Mouse (Mus musculus) C2C12 (cell line): ENCODE results near the gene Filip1l. TPM values are rescaled to one million over a fixed set of nuclear protein-coding genes. Genes with fewer than 3 reads are reported as not detected.

ENCODE experiments used
- H3K27me3 ChIP-seq: one replicate; pipeline ENCODE4 v1.6.1; 2011; ENCODE audit not compliant: control insufficient read depth, insufficient read depth, insufficient read length
- H3K36me3 ChIP-seq: one replicate; pipeline ENCODE4 v1.6.1; 2011; ENCODE audit not compliant: control insufficient read depth, insufficient read depth
- H3K4me3 ChIP-seq: one replicate; pipeline ENCODE4 v1.5.1; 2011; ENCODE audit warnings: mild to moderate bottlenecking, control low read depth; ENCODE audit not compliant: poor library complexity, insufficient read depth, severe bottlenecking
- H3K79me2 ChIP-seq: one replicate; pipeline ENCODE4 v1.6.1; 2011; ENCODE audit not compliant: control insufficient read depth, insufficient read depth
- H3K79me3 ChIP-seq: one replicate; pipeline ENCODE4 v1.6.1; 2011; ENCODE audit warnings: low read depth, control low read depth
- H3ac ChIP-seq: one replicate; pipeline ENCODE3; 2011; ENCODE audit warnings: low read depth; ENCODE audit not compliant: control insufficient read depth, insufficient read length
- CEBPB ChIP-seq: IDR thresholded peaks from one replicate; pipeline ENCODE4 v1.6.1; 2011; ENCODE audit warnings: low read depth, mild to moderate bottlenecking, control low read depth, moderate library complexity
- CTCF ChIP-seq: IDR thresholded peaks from one replicate; pipeline ENCODE4 v1.5.1; 2011; ENCODE audit not compliant: control insufficient read depth, insufficient read depth, insufficient read length
- FOSL1 ChIP-seq: IDR thresholded peaks from one replicate; pipeline ENCODE4 v1.8.0; 2011; ENCODE audit warnings: mild to moderate bottlenecking, low read length; ENCODE audit not compliant: poor library complexity, insufficient read depth, severe bottlenecking
- MAX ChIP-seq: IDR thresholded peaks from one replicate; pipeline ENCODE4 v1.6.1; 2011; ENCODE audit warnings: mild to moderate bottlenecking, control low read depth
- MYOD1 ChIP-seq: IDR thresholded peaks from one replicate; pipeline ENCODE4 v1.6.1; 2011; ENCODE audit warnings: low read depth; ENCODE audit not compliant: control insufficient read depth, insufficient read length
- MYOG ChIP-seq: IDR thresholded peaks from one replicate; pipeline ENCODE4 v1.6.1; 2011; ENCODE audit not compliant: control insufficient read depth, insufficient read length; ENCODE audit errors: extremely low read depth
- USF1 ChIP-seq: IDR thresholded peaks from one replicate; pipeline ENCODE4 v1.6.1; 2011; ENCODE audit warnings: low read depth, mild to moderate bottlenecking, control low read depth, moderate library complexity
- polyA plus RNA-seq: library from polyadenylated mRNA; unstranded; fragments of >200 nt; fragmentation: generic; extraction: Trizol; gene quantifications from one replicate; pipeline ENCODE4 v1.2.1, GENCODE M21; 2012; ENCODE audit warnings: missing spikeins

Filip1l gene
- polyA plus RNA-seq, 1 experiment = 18.8 TPM

DNA sequence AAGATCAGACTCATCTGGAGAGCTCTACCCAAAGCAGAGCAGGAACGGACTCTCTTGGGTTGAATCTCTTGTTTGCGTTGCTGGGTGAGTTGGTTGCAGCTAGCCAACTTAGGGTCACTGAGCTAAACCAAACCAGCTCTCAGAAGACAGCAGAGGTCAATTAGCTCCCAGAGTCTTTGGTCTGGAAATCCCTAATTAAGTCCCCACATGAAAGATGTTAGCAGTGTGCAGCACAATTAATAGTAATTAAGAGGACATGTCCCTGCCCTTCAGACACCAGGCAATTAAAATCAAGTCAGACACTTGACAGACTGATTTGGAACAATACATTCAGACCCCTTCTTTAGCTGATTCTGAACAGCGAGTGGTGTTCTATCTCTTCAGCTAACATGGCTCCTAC lies 38.7 kb upstream of the Filip1l start:
- no peak overlapping the region for H3K4me3 ChIP-seq
- H3K27me3 ChIP-seq = no peaks in the 10 kb centered on the region
- no peak overlapping the region for H3ac ChIP-seq
- no peaks in the 10 kb centered on the region for H3K36me3 ChIP-seq
- no peaks in the 10 kb centered on the region for H3K79me3 ChIP-seq
- TF ChIP-seq CTCF (no peak), FOSL1 (no peak), MYOG (no peak), MYOD1 (no peak), MAX (no peak), CEBPB (no peak), USF1 (no peak)
- no peaks in the 10 kb centered on the region for H3K79me2 ChIP-seq

DNA sequence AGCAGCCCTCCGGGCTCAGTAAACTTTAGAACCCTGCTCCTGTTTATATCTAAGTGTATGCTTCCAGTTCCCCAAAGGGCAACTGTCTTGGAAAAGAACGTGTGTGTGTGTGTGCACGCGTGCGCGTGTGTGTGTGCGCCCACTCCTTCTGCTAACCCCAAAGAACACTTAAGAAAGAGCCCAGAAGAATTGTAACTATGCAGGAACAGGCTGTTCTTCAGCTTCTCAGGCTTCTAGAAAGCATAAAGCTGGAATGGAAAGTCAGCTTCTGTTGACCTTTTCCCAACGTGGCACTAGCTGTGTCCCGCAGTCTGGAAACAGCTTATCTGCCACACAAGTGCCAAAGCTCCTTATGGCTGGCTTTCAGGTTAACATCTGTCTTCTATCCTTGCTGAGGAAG lies 37.9 kb upstream of the Filip1l start:
- Histone ChIP-seq H3K79me3 (no peaks in the 10 kb centered on the region), H3K79me2 (no peaks in the 10 kb centered on the region), H3K4me3 (no peak overlapping the region), H3K36me3 (no peaks in the 10 kb centered on the region), H3K27me3 (no peaks in the 10 kb centered on the region), H3ac (no peak overlapping the region)
- TF ChIP-seq CEBPB (no peak), MYOD1 (no peak), MAX (no peak), USF1 (no peak), MYOG (no peak), FOSL1 (no peak), CTCF (no peak)

DNA sequence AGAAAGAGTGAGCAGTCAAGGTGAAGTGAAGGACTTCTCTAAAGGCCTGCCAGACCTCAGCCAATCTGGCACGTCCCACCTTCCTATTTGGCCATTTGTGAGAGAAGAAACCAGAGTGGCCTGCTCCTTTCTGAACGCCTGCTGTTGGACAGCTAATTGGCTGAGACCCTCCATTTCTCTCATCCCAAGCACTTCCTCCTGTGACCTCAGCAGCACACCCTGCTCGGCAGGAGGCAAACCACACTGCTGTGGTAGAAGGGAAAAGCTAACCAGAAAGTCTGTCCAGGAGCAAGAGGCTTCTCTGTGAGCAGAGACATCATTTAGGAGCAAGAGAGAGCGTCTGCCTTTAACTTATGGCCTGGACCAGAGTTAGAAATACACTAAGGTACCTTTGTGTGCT lies 35.8 kb upstream of the Filip1l start:
- H3K27me3 ChIP-seq = no peaks in the 10 kb centered on the region
- no peaks in the 10 kb centered on the region for H3K79me3 ChIP-seq
- TF ChIP-seq CTCF = no peak
- TF ChIP-seq MYOD1 = no peak
- TF ChIP-seq FOSL1 = no peak
- no peak for TF ChIP-seq CEBPB
- no peak for TF ChIP-seq MYOG
- no peaks in the 10 kb centered on the region for H3K36me3 ChIP-seq
- no peak overlapping the region for H3ac ChIP-seq
- H3K79me2 ChIP-seq = no peaks in the 10 kb centered on the region
- no peak overlapping the region for H3K4me3 ChIP-seq

DNA sequence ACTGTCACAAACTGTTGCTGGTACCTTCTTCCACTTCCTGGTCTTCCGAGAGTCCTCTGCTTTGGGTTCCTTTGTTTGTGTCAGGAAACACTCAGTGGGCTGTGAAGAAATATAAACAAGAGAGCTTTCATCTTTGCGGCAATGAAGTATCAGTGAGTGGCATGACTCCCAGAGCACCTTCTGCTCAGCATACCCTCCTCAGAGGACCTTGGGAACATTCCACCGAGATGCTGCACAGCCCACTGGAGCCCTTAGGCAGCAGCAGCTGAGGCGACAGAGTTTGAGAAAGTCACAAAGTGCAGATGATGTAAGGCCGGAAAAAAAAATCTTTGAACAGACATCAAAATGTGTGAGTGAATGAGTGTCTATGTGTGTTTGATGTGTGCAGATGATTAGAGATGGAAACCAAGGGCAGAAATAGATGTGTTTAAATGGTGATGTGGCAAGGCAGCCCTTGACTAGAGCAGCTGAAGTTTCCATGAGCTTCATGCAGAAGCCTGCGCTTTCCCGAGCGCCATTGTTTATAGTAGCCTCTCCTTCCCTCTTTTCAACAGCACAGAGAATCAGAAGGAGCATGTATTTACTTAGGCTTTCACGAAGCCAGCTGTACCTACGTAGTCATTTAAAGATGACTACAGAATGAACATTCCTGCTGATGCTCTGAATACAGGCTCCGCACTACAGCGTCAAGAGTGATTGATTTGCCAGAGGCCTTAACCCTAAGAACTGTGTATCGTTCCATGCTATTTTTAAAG lies 34.8 kb upstream of the Filip1l start:
- Histone ChIP-seq H3K4me3 (no peak overlapping the region), H3K36me3 (no peaks in the 10 kb centered on the region), H3K27me3 (no peaks in the 10 kb centered on the region), H3ac (no peak overlapping the region), H3K79me3 (no peaks in the 10 kb centered on the region), H3K79me2 (no peaks in the 10 kb centered on the region)
- TF ChIP-seq MAX (no peak), FOSL1 (no peak), MYOG (no peak), USF1 (no peak), CTCF (no peak), MYOD1 (no peak), CEBPB (no peak)

DNA sequence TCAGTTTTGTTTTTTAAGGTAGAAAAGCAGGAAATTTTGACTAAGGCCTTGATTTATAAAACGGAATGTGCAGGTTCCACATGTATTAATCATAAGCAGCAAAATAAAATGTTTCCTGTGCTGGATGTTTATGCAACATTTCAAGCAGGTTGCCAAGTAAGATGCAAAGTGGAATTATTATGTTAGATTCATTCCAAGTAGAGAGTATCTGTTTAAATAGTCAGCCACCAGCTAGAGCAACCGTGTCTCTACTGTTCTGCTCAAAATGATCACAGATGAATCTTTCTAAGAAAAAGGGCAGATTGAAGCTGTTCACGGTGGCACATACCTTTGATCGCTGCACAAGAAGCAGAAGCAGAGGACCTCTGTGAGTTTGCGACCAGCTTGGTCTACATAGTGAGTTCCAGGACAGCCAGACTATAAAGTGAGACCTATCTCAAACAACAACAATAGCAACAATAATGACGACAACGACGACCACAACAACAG lies 34.2 kb upstream of the Filip1l start:
- Histone ChIP-seq H3K4me3 (no peak overlapping the region), H3K79me2 (no peaks in the 10 kb centered on the region), H3K27me3 (no peaks in the 10 kb centered on the region), H3K79me3 (no peaks in the 10 kb centered on the region), H3K36me3 (no peaks in the 10 kb centered on the region), H3ac (no peak overlapping the region)
- TF ChIP-seq FOSL1 (no peak), CTCF (no peak), MYOD1 (no peak), USF1 (no peak), MAX (no peak), CEBPB (no peak), MYOG (no peak)
